Mouse (Mus musculus) kidney, postnatal 10 days (tissue): ENCODE results near the gene 4930432M17Rik.

Experiments
- DNase-seq: peaks from one replicate; pipeline ENCODE4 v3.0.0; 2021; ENCODE audit warnings: mixed read lengths

4930432M17Rik gene

GRCm38 (mm10) chr3:121678935-121679334 is 8.4 kb downstream of the 4930432M17Rik start:
- DNase-seq, result no peak

- DNase-seq, result no peak
Observed at GRCm38 (mm10) chr3:121679443-121679842, 8.9 kb downstream of the 4930432M17Rik start.

DNA sequence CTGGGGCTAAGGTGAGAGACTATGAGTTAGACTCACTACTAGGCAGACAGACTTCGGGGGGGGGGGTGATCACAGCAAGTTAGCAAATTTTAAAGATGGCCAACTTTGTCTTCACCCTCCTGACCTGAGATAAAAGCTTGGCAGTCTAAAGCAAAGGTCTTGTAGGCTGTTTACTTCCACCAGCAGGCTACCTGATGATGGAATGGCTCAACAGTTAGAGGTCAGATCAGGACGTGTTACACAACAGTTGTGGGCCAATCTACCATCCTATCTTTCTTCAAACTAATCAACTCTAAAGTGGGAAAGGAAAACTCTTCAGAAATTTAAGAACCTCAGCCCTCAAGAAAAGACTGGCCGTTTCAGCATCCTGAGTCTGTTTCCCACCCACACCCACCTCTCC is 9.6 kb downstream of the 4930432M17Rik start:
- no peak for DNase-seq

- no peak for DNase-seq
Observed at GRCm38 (mm10) chr3:121682439-121683411, 12.2 kb downstream of the 4930432M17Rik start.

DNA sequence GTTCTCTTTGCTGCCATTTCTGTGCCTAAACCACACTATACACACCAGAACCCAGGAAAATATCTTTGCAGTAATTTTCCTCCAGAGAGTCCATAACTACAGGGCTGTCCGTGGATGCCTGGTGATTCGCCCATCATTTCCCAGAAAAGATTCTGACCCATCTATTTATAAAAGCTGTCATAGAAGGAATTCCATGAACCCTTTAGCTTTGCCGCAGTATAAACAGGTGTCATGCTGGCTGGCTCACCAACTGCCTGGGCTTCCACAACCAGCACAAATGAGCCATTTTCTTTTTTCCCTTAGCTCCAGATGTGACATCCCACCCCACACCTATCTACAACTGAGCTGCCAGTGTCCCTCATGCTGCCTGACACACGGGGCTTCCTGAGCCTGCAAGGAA is 14.0 kb downstream of the 4930432M17Rik start:
- no peak for DNase-seq

DNA sequence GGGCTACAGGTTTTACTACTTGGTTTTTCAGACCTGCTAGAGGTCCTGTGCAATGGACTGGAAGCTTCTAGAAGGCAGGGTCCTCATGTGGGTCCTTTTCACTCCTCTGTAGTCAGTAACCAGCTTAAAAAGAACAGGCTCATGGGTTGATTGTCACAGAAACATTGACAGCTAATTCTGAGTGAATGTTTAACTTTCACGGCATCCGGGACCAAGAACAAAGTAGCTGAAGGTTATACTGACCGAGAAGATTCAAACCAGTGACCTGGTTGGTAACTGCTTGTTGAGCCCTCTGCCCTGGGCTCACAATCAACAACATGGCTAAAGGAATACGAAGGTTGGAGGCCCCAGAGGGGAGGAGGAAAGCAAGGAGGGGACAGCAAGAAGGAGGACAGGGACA is 14.4 kb downstream of the 4930432M17Rik start:
- no peak for DNase-seq

DNA sequence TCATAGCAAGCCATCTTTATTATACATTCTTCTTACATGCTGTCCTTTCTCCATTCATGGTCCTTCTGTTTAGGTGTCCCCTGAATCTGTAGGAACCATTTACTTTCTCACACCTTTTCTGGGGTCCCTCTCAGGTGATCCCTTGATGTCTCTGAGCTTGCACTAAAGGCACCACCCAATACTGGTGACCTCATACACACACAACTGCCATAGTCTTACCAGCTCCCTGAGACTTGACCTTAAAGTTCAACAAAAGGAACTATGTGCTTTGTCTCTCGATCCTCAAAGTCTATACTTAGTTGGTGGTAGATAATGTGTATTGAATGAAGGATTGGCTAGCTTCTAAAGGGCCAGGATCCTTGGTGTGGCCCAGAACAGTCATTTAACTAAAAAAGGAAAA is 15.4 kb downstream of the 4930432M17Rik start:
- DNase-seq, result no peak

GRCm38 (mm10) chr3:121686408-121686911 is 15.9 kb downstream of the 4930432M17Rik start:
- peak; percentile 37 for DNase-seq

DNA sequence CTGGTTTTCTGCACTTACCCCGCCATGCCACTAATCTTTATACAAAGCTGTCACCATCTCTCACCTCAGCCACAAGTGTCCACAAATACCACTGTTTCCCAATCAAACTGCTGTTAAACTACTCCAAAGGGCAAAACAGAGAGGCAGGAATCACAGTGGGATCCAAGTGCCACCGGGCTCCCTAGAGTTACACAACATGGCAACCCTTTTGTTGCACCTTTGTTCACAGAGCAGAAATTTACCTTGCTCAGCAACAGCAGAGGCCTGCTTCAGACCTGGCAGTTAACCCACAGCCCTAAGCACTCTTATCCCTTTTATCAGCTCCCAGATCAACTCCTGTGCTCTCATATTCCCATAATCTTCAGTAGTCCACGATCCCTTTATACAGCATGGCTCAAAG is 17.2 kb downstream of the 4930432M17Rik start:
- no peak for DNase-seq

DNA sequence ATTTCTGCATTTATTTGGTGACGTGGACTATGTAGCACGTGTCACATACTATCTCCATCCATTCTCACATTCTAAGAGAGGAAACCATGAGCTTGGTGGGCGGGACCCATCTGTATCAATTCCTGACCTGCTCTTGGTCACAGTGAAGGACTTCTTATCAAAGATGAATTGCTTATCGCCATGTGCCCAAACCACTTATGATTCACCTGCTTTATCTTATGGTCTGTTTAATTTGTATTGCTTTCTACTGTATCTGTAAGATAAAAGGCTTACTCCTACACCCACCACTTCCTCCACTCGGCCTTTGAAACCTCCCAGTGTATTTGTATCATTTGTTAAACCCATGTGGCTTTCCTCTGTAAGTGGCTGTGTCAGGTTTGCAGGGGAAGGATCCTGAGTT is 18.5 kb downstream of the 4930432M17Rik start:
- DNase-seq, result no peak

DNA sequence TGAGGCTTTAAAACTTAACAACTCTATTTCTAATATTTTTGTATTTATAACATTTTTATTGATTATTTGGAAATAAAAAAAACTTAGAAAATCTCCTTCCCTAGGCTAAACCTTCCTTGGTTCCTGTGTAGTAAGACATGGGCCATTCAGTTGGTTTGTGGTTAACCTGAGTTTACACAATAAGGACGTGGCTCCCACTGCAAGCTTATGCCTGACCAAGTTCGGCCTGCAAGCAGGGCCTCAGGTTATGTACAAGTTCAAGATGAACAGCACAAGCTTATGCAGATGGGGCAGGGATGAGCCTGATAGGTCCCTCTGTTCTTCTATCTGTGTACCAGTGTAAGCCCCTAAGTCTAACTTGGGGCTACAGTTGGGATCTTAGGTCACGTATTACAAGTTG is 19.1 kb downstream of the 4930432M17Rik start:
- no peak for DNase-seq

DNA sequence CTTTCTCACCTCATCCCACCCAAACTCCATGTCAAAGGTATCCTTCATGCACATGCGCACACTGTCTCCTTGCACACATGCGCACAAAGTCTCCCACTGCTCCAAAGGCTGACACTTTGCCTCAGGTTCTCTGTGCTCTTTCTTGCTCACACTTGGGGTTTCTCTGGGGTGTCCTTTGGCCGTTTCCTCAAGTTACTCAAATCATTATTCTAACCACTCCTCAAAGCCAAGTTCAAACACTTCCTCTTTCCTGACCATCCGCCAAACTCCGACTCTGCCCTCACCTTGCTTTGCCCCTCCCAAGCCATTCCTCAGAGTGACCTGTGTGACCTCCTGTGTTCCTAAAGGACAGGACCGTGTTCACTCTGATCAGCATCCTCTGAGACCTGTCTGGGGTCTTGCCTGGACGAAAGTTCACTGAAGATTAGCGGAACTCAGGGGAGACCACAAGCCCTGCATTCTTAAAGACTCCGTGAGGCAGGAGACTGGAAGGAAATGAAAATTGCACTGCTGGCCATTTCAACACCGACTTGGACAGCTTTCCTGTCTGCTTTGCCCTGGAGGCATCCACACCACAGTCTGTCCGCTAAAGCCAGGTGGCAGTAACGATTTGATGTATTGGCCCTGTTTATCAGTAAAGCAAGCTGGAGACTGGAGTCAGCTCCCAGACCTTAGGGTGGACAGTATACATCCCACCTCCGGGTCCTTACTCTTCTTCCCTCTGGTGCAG is 22.6 kb downstream of the 4930432M17Rik start:
- no peak for DNase-seq

DNA sequence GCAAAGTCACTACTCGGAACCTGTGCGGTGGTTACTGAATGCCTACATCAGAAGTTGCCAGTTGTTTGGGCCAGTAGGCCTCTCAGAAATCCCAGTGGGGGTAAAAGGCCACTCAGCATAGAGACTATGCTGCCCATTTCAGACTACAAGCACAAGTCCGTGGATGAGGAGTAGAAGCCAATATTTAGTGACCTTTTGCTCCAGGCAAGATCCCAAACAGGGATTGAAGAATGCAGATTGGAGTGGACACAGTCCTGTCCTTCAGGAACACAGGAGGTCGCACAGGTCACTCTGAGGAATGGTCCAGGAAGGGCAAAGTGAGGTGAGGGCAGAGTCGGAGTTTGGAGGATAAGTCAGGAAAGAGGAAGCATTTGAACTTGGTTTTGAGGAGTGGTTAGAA is 23.2 kb downstream of the 4930432M17Rik start:
- DNase-seq, result no peak

- no peak for DNase-seq
Observed at GRCm38 (mm10) chr3:121697169-121697568, 26.6 kb downstream of the 4930432M17Rik start.

- DNase-seq, result no peak
Observed at GRCm38 (mm10) chr3:121699401-121699800, 28.8 kb downstream of the 4930432M17Rik start.

DNA sequence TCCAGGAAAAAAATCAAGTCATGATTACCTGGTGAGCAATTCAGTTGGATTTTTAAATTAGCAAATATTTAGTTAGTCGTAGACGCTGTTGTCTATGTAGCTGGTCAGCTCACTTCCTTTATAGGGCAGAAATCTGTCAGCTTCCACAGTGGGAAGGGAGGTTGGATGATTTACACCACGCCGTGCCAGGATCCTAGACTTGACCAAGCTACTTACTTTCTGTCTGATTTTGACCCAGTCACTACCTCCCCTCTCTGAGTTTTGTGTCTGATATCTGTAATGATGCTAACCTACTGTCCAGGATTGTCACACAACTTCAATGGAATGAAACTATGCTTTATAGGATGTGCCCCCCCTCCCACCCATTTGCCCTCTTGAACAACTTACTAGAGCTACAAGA is 29.3 kb downstream of the 4930432M17Rik start:
- no peak for DNase-seq

- no peak for DNase-seq
Observed at GRCm38 (mm10) chr3:121700364-121700952, 29.9 kb downstream of the 4930432M17Rik start.

GRCm38 (mm10) chr3:121703155-121703879 is 32.8 kb downstream of the 4930432M17Rik start:
- no peak for DNase-seq

DNA sequence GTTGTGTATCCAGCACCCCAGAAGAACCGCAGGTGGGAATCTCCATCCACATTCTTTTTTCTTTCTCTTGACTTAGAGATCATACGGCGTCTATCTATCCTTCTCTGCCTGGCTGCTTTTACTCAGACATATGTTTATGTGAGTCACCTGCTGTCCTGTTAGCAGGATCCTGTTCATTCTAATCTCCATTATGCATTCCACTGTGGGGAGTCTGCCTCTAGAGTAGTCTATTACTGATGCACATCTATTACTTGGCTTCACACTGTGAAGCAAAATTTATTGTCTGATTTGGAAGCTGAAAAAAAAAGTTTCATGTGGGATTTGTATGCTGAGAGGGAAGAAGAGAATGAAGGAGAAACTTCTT is 33.3 kb downstream of the 4930432M17Rik start:
- no peak for DNase-seq

GRCm38 (mm10) chr3:121706087-121706486 is 35.5 kb downstream of the 4930432M17Rik start:
- no peak for DNase-seq

GRCm38 (mm10) chr3:121707106-121707505 is 36.5 kb downstream of the 4930432M17Rik start:
- DNase-seq, result no peak

- DNase-seq, result no peak
Observed at GRCm38 (mm10) chr3:121710894-121711531, 40.5 kb downstream of the 4930432M17Rik start.
